Mouse (Mus musculus) olfactory bulb, adult 2 months (tissue): ENCODE results near the gene Hoxb5.

ENCODE experiments used
- CTCF ChIP-seq: fragments of 200-500 bp; IDR thresholded peaks from 2 replicates; pipeline ENCODE4 v1.5.1; 2012; ENCODE audit warnings: low read depth, mild to moderate bottlenecking, low read length, moderate library complexity; ENCODE audit not compliant: insufficient read depth
- POLR2A ChIP-seq: fragments of 200-500 bp; IDR thresholded peaks from 2 replicates; pipeline ENCODE4 v1.6.1; 2012; ENCODE audit warnings: mild to moderate bottlenecking, low read depth, low read length, moderate library complexity; ENCODE audit not compliant: insufficient read depth

DNA sequence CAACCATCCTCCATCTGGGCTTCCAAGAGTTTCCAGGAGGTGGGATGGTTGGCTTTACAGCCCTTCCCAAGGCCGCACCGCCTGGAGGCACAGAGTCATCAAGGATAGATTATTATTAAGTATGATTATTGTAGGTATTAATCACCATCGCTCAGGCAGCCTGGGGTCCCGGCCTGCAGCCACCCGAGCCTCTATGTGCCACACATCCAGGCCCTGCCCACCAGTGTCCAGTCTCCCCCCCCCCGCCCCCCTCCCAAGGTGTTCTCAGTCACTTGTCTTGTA is 41.7 kb downstream of the Hoxb5 start:
- TF ChIP-seq CTCF = no peak
- no peak for TF ChIP-seq POLR2A
